23 mouse cellular contexts compared by ENCODE assay signal in genomic region chr2:138120868-138121267, GRCm38 (mm10).
DNase-seq lines count a peak whose midpoint lies in the region; ATAC-seq and TF ChIP-seq lines count a peak whose summit lies in the region.
"Had no signal": no experiment of that assay in that cellular context is flagged by ENCODE, and none has a peak within 500 bp of the region (broad histone marks: within the 10 kb centered on the region; RNA-seq: fewer than 3 reads in every experiment).

No protein-coding gene starts in this region.

- no peak overlapping the region for H3K27ac ChIP-seq in forebrain, postnatal 0 days (ENCODE audit: low read depth, low read length)
- H3K27ac ChIP-seq: forebrain, embryonic 15.5 days; hindbrain, embryonic 12.5 days; intestine, embryonic 15.5 days; midbrain, embryonic 10.5 days; neural tube, embryonic 15.5 days; stomach, postnatal 0 days had no signal

- no peaks in the 10 kb centered on the region for H3K27me3 ChIP-seq in forebrain, postnatal 0 days (ENCODE audit: insufficient read depth, low read length)
- H3K27me3 ChIP-seq: CH12.LX; forebrain, embryonic 15.5 days; hindbrain, embryonic 12.5 days; intestine, embryonic 15.5 days; neural tube, embryonic 15.5 days had no signal

- no peak for TF ChIP-seq CTCF in forebrain, postnatal 0 days (IDR thresholded peaks at IDR 0.05; ENCODE audit: low read depth)

- DNase-seq in cerebellum, postnatal 14 days: peak; percentile 4 to 22
- no peak for DNase-seq in cerebellum, adult 18-20 months
- DNase-seq in layer of hippocampus, adult 9-11 months: peak; percentile 11
- DNase-seq in layer of hippocampus, adult 9-10 months (ENCODE audit: low spot score): no peak
- DNase-seq in right cerebral cortex, postnatal 25 days: peak; percentile 41
- DNase-seq in right cerebral cortex, postnatal 4 days: no peak
- DNase-seq in forebrain, postnatal 0 days: no peak
- DNase-seq: adrenal gland, adult 8-10 months; cerebellum, adult 11-12 months; embryo, embryonic 11 days; gastrocnemius, postnatal 25 days; kidney, postnatal 4 days; lung, adult 18-20 months; lung, postnatal 4 days; thymus, postnatal 25 days had no signal

- 49% methylated on average over 1 of the region's 1 CpGs for WGBS in forebrain, postnatal 0 days

- no peak overlapping the region for H3K4me2 ChIP-seq in forebrain, postnatal 0 days (ENCODE audit: low read depth)
- H3K4me2 ChIP-seq: forebrain, embryonic 15.5 days; hindbrain, embryonic 12.5 days; intestine, embryonic 15.5 days; neural tube, embryonic 15.5 days had no signal

- ATAC-seq in forebrain, postnatal 0 days: no peak
- ATAC-seq: forebrain, embryonic 15.5 days; intestine, embryonic 15.5 days had no signal

- peaks cover 4% of the 10 kb centered on the region; the same call in 1 of the 2 replicates for H3K9me3 ChIP-seq in forebrain, postnatal 0 days (ENCODE audit: low read length)
- H3K9me3 ChIP-seq: forebrain, embryonic 15.5 days; intestine, embryonic 15.5 days; neural tube, embryonic 15.5 days had no signal

- H3K9ac ChIP-seq in forebrain, postnatal 0 days: no peak overlapping the region
- H3K9ac ChIP-seq: forebrain, embryonic 15.5 days; hindbrain, embryonic 12.5 days; intestine, embryonic 15.5 days; neural tube, embryonic 15.5 days had no signal

- H3K36me3 ChIP-seq in forebrain, postnatal 0 days (ENCODE audit: insufficient read depth): no peaks in the 10 kb centered on the region
- H3K36me3 ChIP-seq: forebrain, embryonic 15.5 days; hindbrain, embryonic 12.5 days; intestine, embryonic 15.5 days; midbrain, embryonic 10.5 days; neural tube, embryonic 15.5 days had no signal

- no peak overlapping the region for H3K4me3 ChIP-seq in forebrain, postnatal 0 days (ENCODE audit: low read depth, low read length)
- H3K4me3 ChIP-seq: forebrain, embryonic 15.5 days; hindbrain, embryonic 12.5 days; intestine, embryonic 15.5 days; midbrain, embryonic 10.5 days; myocyte; neural tube, embryonic 15.5 days had no signal

- H3K4me1 ChIP-seq in forebrain, postnatal 0 days (ENCODE audit: insufficient read depth): no peaks in the 10 kb centered on the region
- H3K4me1 ChIP-seq: forebrain, embryonic 15.5 days; intestine, embryonic 15.5 days; neural tube, embryonic 15.5 days had no signal

Comparison
In these comparisons a context has a peak if more than half of its experiments do, and no peak if none do; other contexts are left out.
1. DNase-seq: peak in cerebellum, postnatal 14 days (2 of 2), layer of hippocampus, adult 9-11 months (single experiment) and right cerebral cortex, postnatal 25 days (single experiment); none in cerebellum, adult 18-20 months (0 of 2), layer of hippocampus, adult 9-10 months (single experiment), right cerebral cortex, postnatal 4 days (single experiment) and forebrain, postnatal 0 days (single experiment).